Mouse (Mus musculus) heart, postnatal 36 days (tissue): Measurements from ENCODE around the gene March7. TPM values are rescaled to one million over a fixed set of nuclear protein-coding genes. Genes with fewer than 3 reads are reported as not detected.

Experiments
- DNase-seq, 2 experiments: peaks; one replicate each; pipeline ENCODE4 v3.0.0; 2021 to 2022
- intact Hi-C: fragments of 180-260 bp; cut with DNase I; formaldehyde crosslinking; loops from one replicate; pipeline ENCODE4 v1.15.1; 2025
- total RNA-seq, 2 experiments: library from RNA; stranded (reverse); gene quantifications; 2 replicates each; pipeline ENCODE4 v1.2.3; 2021

March7 gene
- total RNA-seq, 2 experiments from 2014 or later, result 28.9 to 29.7 TPM

GRCm38 (mm10) chr2:60210821-60211220 lies 1.1 kb downstream of the March7 start:
- intact Hi-C loops, result loop anchor here (10.0 kb wide), 1 partner anchor 596 kb away; the partner anchor contains the start of gene Tanc1
- no peak for DNase-seq

GRCm38 (mm10) chr2:60212488-60212887 lies 2.8 kb downstream of the March7 start:
- intact Hi-C loops, result loop anchor here (10.0 kb wide), 1 partner anchor 598 kb away; the partner anchor contains the start of gene Tanc1

GRCm38 (mm10) chr2:60214683-60215082 lies 5.0 kb downstream of the March7 start:
- intact Hi-C loops, result loop anchor here (10.0 kb wide), 1 partner anchor 600 kb away; the partner anchor contains the start of gene Tanc1
- DNase-seq, result no peak

More at GRCm38 (mm10) chr2:60212488-60212887, 2.8 kb downstream of the March7 start:
- DNase-seq, result no peak

GRCm38 (mm10) chr2:60216547-60217153 lies 7.0 kb downstream of the March7 start:
- DNase-seq, result no peak
- intact Hi-C loops, result loop anchor here (10.0 kb wide), 1 partner anchor 602 kb away; the partner anchor contains the start of gene Tanc1

- intact Hi-C loops, result loop anchor here (10.0 kb wide), 1 partner anchor 603 kb away; the partner anchor contains the start of gene Tanc1
- DNase-seq, result no peak
Observed at GRCm38 (mm10) chr2:60217620-60218019, 7.9 kb downstream of the March7 start.

GRCm38 (mm10) chr2:60221236-60221635 lies 11.5 kb downstream of the March7 start:
- DNase-seq, result no peak
- intact Hi-C loops, result no loop called here

- no peak for DNase-seq
- intact Hi-C loops, result no loop called here
Observed at GRCm38 (mm10) chr2:60221954-60222353, 12.3 kb downstream of the March7 start.

GRCm38 (mm10) chr2:60223489-60223888 lies 13.8 kb downstream of the March7 start:
- intact Hi-C loops, result no loop called here
- no peak for DNase-seq

GRCm38 (mm10) chr2:60228470-60228869 lies 18.8 kb downstream of the March7 start:
- no peak for DNase-seq
- intact Hi-C loops, result no loop called here

GRCm38 (mm10) chr2:60230361-60230760 lies 20.7 kb downstream of the March7 start:
- no peak for DNase-seq
- intact Hi-C loops, result no loop called here

- DNase-seq, result no peak
- intact Hi-C loops, result no loop called here
Observed at GRCm38 (mm10) chr2:60233147-60233546, 23.5 kb downstream of the March7 start.

GRCm38 (mm10) chr2:60234506-60234905 lies 24.8 kb downstream of the March7 start:
- DNase-seq, result no peak
- intact Hi-C loops, result no loop called here

GRCm38 (mm10) chr2:60252782-60253181 lies 43.1 kb downstream of the March7 start:
- intact Hi-C loops, result no loop called here
- DNase-seq, result no peak

GRCm38 (mm10) chr2:60253506-60253905 lies 43.8 kb downstream of the March7 start:
- intact Hi-C loops, result no loop called here
- no peak for DNase-seq

GRCm38 (mm10) chr2:60256751-60257150 lies 47.1 kb downstream of the March7 start:
- intact Hi-C loops, result no loop called here
- DNase-seq, result no peak

GRCm38 (mm10) chr2:60259186-60259585 lies 49.5 kb downstream of the March7 start:
- no peak for DNase-seq
- intact Hi-C loops, result no loop called here

- intact Hi-C loops, result no loop called here
- DNase-seq, result no peak
Observed at GRCm38 (mm10) chr2:60260621-60261350, 51.1 kb downstream of the March7 start.

GRCm38 (mm10) chr2:60267567-60267966 lies 57.9 kb downstream of the March7 start:
- no peak for DNase-seq
- intact Hi-C loops, result no loop called here

- DNase-seq, result no peak
- intact Hi-C loops, result no loop called here
Observed at GRCm38 (mm10) chr2:60269856-60270479, 60.3 kb downstream of the March7 start.

- intact Hi-C loops, result no loop called here
- DNase-seq, result no peak
Observed at GRCm38 (mm10) chr2:60278627-60279026, 68.9 kb downstream of the March7 start.

- intact Hi-C loops, result loop anchor here (5.0 kb wide), 1 partner anchor 75 kb away; the partner anchor contains the start of genes Baz2b and March7
Observed at GRCm38 (mm10) chr2:60282625-60283024, 72.9 kb downstream of the March7 start.

More at GRCm38 (mm10) chr2:60282625-60283024, 72.9 kb downstream of the March7 start:
- no peak for DNase-seq
